In the genomic region with DNA sequence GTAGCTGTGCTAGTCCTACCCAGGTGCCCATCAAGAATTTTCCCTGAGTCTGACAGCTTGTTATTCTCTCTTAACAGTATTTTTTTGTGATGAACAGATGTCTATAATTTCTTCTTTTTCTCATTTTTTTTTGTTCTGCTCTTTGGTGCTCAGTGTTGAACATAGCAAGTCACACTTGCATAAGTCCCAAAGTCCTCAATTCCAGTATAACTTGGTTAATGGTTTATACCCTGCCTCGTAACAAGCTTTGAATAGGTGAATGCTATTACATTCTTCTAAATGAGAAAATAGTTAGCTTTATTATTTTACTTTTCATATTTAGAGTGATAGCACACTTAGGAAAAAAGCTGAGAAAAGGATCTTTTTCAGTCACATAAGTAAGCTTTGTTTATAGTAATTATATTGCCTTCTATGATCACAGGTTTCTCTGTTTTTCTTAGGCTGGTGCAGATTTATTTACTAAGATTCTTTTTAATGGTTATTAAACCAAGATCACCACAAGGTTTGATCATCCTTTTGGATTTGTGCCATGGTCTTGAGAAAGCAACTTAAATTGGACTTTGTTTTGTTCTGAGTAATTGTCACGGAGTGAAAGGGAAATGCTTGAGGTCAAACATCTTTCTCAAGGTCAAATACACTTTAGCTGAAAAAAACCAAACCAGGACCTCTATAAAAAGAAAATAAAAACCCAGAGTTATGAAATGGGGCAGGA, we compare ENCODE assay signal across 7 mouse cellular contexts.
"Had no signal": no experiment of that assay in that cellular context is flagged by ENCODE, and none has a peak within 500 bp of the region (broad histone marks: within the 10 kb centered on the region; RNA-seq: fewer than 3 reads in every experiment).

No protein-coding gene starts in this region.

- DNase-seq: lung, adult 2 months; lung, postnatal 14 days; lung, postnatal 36 days; right cerebral cortex, postnatal 14 days; thymus, adult 2 months; thymus, postnatal 25 days; thymus, postnatal 4 days had no signal
